Mouse (Mus musculus) ZHBTc4 (cell line): Measurements from ENCODE around the gene Olfr1198.

Experiments
- DNase-seq: peaks from one replicate; pipeline ENCODE4 v3.0.0-alpha.2; 2011; ENCODE audit warnings: low read depth, low spot score

The Olfr1198 gene

GRCm38 (mm10) chr2:88751270-88751669 is at the start of gene Olfr1198:
TSS of gene Olfr1198 (minus strand) at chr2:88751370.
- no peak for DNase-seq

DNA sequence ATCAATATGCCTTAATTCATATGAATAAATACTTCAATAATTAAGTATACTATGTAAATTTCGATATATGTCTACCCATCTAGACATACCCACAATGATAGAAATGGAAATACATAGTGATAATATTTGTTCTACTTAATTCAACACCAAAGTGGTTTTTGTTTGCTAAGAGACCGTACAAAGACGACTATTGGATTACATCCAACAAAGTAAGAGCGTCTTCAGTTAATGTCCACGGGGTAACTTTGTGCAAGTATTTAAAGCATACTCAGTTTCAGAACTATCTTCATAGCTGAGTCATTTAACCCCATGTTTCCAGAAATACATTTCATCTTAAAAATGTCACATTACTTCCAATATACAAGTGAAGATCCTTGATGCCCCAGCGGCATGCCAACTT is 41.6 kb upstream of the Olfr1198 start, which contains the start of gene Olfr1201:
Olfr1201 (plus strand) TSS at position 301 of the 400 bp plus-strand sequence.
- DNase-seq, result no peak

- no peak for DNase-seq
Measured at GRCm38 (mm10) chr2:88770388-88770787, 19.2 kb upstream of the Olfr1198 start, which contains the start of gene Olfr1200. TSS of gene Olfr1200 (minus strand) at chr2:88770488.

DNA sequence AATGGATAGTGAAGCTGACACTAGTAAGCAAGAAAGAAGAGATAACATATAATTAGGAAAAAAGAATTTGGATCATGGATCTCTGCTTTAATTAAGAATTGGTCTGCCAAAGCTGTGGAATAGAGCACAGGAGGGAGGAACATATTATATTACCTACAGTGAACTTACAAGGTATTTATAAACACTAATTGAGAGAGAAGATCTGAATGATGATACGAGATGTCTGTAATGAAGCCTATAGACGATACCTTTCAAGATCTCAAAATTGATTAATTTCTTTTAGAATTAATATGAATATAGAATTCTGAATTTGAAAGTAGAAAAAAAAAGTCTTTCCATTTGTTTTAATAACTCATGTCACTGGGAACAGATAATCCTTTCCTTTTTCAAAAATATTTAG is 9.2 kb upstream of the Olfr1198 start, which contains the start of gene Olfr1199:
Olfr1199 (minus strand) TSS at position 101 of the 400 bp plus-strand sequence.
- DNase-seq, result no peak

- DNase-seq, result peak; percentile 46
Measured at GRCm38 (mm10) chr2:88743379-88743778, 7.8 kb downstream of the Olfr1198 start.

GRCm38 (mm10) chr2:88732266-88732665 is 18.9 kb downstream of the Olfr1198 start, which contains the start of gene Olfr1197:
TSS of gene Olfr1197 (minus strand) at chr2:88732366.
- no peak for DNase-seq

DNA sequence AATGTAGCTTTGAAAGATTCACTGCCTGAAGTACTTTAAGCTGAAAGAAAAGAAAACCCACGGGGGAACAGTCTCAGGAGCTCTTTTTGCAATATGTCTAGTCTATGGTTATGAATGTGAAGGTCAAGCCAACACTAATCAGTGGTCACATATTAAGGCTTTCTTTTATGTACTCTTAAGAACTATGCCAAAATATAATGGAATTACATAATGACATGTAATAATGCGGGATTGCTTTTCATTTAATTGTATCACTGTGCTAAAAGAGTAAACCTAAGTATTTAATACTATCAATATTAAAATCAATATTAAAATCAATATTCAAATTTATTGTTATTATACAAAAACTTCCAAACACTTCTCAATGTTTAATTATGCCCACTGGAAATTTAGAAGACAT is 46.7 kb downstream of the Olfr1198 start, which contains the start of gene Olfr1196:
Olfr1196 (minus strand) TSS at position 101 of the 400 bp plus-strand sequence.
- no peak for DNase-seq
